Mouse (Mus musculus) forebrain, postnatal 0 days (tissue): ENCODE measurements around the gene Rsu1. TPM values are rescaled to one million over a fixed set of nuclear protein-coding genes. Genes with fewer than 3 reads are reported as not detected.
A peak's percentile ranks its signal among the peaks of the same experiment; 100 is the strongest.

Experiments
- ATAC-seq: fragments of 200-750 bp; cut with Nextera tagmentation; 2 replicates; pipeline ENCODE4 v1.8.0; 2017; ENCODE audit warnings: mild to moderate bottlenecking, moderate library complexity
- DNase-seq: peaks from one replicate; pipeline ENCODE4 v3.0.0-alpha.2; 2015
- H3K27ac ChIP-seq: fragments of 300-500 bp; sonication (generic); 2 replicates; pipeline ENCODE4 v1.5.1; 2014; ENCODE audit warnings: low read depth, mild to moderate bottlenecking, antibody characterized with exemption, low read length, moderate library complexity, mixed read lengths
- H3K27me3 ChIP-seq: fragments of 300-500 bp; sonication (generic); 2 replicates; pipeline ENCODE4 v1.6.1; 2014; ENCODE audit warnings: mild to moderate bottlenecking, low read length, mixed read lengths; ENCODE audit not compliant: insufficient read depth
- H3K36me3 ChIP-seq: fragments of 300-500 bp; sonication (generic); 2 replicates; pipeline ENCODE4 v1.6.1; 2014; ENCODE audit warnings: mild to moderate bottlenecking, moderate library complexity; ENCODE audit not compliant: insufficient read depth
- H3K4me1 ChIP-seq: fragments of 300-500 bp; sonication (generic); 2 replicates; pipeline ENCODE4 v1.6.1; 2014; ENCODE audit warnings: antibody characterized with exemption; ENCODE audit not compliant: insufficient read depth
- H3K4me2 ChIP-seq: fragments of 300-500 bp; sonication (generic); 2 replicates; pipeline ENCODE4 v1.6.1; 2014; ENCODE audit warnings: low read depth, mild to moderate bottlenecking, moderate library complexity
- H3K4me3 ChIP-seq: fragments of 300-500 bp; sonication (generic); 2 replicates; pipeline ENCODE4 v1.5.1; 2014; ENCODE audit warnings: low read depth, low read length, mixed read lengths
- H3K9ac ChIP-seq: fragments of 300-500 bp; sonication (generic); 2 replicates; pipeline ENCODE4 v1.6.1; 2014; ENCODE audit warnings: mild to moderate bottlenecking
- H3K9me3 ChIP-seq: fragments of 300-500 bp; sonication (generic); 2 replicates; pipeline ENCODE4 v1.6.1; 2016; ENCODE audit warnings: low read length
- CTCF ChIP-seq: sonication (generic); IDR thresholded peaks from 2 replicates; pipeline ENCODE4 v1.5.1; 2016; ENCODE audit warnings: antibody characterized with exemption, control low read depth, low read depth
- WGBS: fragments of 180-500 bp; shearing (Covaris S2); extraction: QIAGEN DNeasy Blood & Tissue Kit; methylation state at CpG from one replicate; pipeline ENCODE4 v1.1.7; 2014; 5-methylcytosine and 5-hydroxymethylcytosine counted together
- polyA plus RNA-seq: library from polyadenylated mRNA; unstranded; fragments of >200 nt; fragmentation: Nextera tagmentation; extraction: Ambion mirVana; gene quantifications from 2 replicates; pipeline ENCODE4 v1.2.1, GENCODE M21; 2015
- total RNA-seq: library from RNA; depleted of rRNA; stranded (reverse); fragments of >200 nt; gene quantifications from 2 replicates; pipeline ENCODE4 v1.2.3, GENCODE M21; 2014

The Rsu1 gene
- total and polyA plus RNA-seq, 2 experiments from 2014 or later: 58.3 to 73.8 TPM

DNA sequence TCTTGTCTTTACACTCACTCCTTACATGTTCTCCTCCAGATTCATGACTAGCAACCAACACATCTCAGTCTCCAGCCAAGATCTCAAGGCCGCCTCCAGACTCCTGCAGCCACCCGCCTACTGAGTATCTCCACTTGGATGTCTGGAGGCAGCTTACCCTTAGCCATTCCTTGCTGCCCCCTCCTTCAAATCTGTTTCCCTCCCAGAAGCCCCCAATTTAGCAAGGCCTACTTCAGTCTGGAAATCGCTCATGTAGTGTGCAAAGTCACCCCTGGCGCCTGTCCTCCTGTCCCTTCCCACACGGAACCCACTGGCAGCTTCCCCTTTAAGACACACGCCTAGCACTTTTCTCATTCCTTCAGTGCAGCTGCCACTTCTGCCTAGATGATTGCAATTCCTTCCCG, 167.4 kb downstream of the Rsu1 start:
- H3K4me3 ChIP-seq: no peak overlapping the region

DNA sequence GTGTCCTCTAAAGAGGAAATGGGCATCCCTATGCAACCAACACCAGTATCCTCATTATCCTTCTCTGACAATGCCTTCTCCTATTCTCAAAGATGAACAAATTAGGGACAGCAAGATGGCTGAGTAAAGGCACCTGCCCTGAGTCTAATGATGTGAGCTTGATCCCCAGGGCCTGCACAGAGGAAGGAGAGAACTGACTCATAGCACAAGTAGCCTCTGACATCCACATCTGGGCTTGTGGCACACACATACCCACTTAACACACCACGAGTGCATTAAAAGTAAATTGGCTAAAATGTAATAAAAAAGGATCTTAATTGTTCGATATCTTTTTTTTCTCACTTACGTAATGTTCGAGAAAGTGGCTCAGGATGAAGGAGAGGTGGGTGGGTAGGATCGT, 177.2 kb downstream of the Rsu1 start:
- Histone ChIP-seq H3K27ac (no peak overlapping the region), H3K9me3 (no peaks in the 10 kb centered on the region), H3K4me2 (no peak overlapping the region), H3K9ac (no peak overlapping the region), H3K4me3 (no peak overlapping the region), H3K4me1 (no peaks in the 10 kb centered on the region), H3K27me3 (no peaks in the 10 kb centered on the region), H3K36me3 (no peaks in the 10 kb centered on the region)
- TF ChIP-seq CTCF: no peak
- 95% methylated on average over 5 of the region's 5 CpGs for WGBS
- DNase-seq (no peak), ATAC-seq (no peak)

More for the DNA sequence above, 167.4 kb downstream of the Rsu1 start:
- WGBS: 77% methylated on average over 7 of the region's 7 CpGs
- H3K36me3 ChIP-seq: no peaks in the 10 kb centered on the region
- H3K27ac ChIP-seq: no peak overlapping the region
- no peak overlapping the region for H3K9ac ChIP-seq
- TF ChIP-seq CTCF: no peak
- no peaks in the 10 kb centered on the region for H3K27me3 ChIP-seq
- no peak for DNase-seq
- no peak for ATAC-seq
- no peak overlapping the region for H3K4me2 ChIP-seq
- no peaks in the 10 kb centered on the region for H3K4me1 ChIP-seq
- H3K9me3 ChIP-seq: no peaks in the 10 kb centered on the region

DNA sequence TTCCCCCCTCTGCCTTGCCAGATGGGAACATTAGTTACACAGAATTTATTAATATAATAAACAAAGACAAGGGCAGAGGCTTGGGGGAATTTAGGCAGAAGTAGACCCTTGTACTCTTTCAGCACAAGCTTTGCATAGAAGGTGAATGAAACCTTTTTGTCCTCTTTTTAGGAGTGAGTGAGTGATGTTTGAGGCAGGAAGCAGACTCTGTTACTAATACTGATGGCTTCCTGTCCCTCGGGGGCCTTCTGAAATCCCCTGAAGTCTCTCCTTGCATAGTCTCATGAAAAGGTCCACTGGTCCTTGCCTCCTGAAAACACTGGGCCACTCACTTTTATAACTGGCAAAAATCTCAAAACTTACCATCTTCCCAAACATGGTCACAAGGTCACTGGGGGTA, 177.6 kb downstream of the Rsu1 start:
- H3K4me2 ChIP-seq: no peak overlapping the region
- H3K4me3 ChIP-seq: no peak overlapping the region
- H3K27me3 ChIP-seq: no peaks in the 10 kb centered on the region
- no peaks in the 10 kb centered on the region for H3K4me1 ChIP-seq
- H3K27ac ChIP-seq: no peak overlapping the region
- no peaks in the 10 kb centered on the region for H3K36me3 ChIP-seq
- no peak overlapping the region for H3K9ac ChIP-seq
- ATAC-seq: no peak
- DNase-seq: no peak
- no peaks in the 10 kb centered on the region for H3K9me3 ChIP-seq
- 86% methylated on average over 1 of the region's 1 CpGs for WGBS
- TF ChIP-seq CTCF: no peak

DNA sequence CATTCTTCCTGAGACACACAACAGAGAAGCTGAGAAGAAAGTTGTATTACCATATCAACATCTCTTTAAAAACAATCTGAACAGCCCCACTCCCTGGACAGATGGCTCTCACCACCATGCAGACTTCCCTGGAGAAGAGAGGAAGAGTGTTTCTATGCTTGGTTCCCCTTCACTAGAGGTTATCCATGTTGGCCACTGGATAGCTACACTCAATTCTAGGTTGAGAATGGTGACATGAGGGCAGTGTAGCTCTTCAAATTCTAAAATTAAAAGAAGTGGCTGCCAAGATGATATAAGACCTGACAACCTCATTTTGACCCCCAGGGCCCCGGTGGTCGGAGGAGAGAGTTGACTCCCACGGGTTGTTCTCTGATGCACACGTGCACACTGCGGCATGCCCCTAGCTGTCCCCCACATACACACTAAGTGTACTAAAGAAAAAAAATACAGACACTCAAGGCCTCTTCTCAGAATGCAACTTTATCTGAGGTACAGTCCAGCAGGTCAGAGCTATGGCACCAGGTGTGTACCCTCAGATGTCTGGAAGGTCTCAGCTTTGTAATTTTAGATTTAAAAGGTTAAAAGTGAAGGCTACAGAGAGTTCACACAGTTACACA, 179.7 kb downstream of the Rsu1 start:
- WGBS: 98% methylated on average over 5 of the region's 5 CpGs
- ATAC-seq: no peak
- no peak for DNase-seq
- no peak for TF ChIP-seq CTCF
- H3K4me2 ChIP-seq: no peak overlapping the region
- H3K9me3 ChIP-seq: no peaks in the 10 kb centered on the region
- H3K27ac ChIP-seq: no peak overlapping the region
- no peaks in the 10 kb centered on the region for H3K27me3 ChIP-seq
- no peaks in the 10 kb centered on the region for H3K36me3 ChIP-seq
- no peak overlapping the region for H3K4me3 ChIP-seq
- H3K4me1 ChIP-seq: no peaks in the 10 kb centered on the region
- no peak overlapping the region for H3K9ac ChIP-seq

DNA sequence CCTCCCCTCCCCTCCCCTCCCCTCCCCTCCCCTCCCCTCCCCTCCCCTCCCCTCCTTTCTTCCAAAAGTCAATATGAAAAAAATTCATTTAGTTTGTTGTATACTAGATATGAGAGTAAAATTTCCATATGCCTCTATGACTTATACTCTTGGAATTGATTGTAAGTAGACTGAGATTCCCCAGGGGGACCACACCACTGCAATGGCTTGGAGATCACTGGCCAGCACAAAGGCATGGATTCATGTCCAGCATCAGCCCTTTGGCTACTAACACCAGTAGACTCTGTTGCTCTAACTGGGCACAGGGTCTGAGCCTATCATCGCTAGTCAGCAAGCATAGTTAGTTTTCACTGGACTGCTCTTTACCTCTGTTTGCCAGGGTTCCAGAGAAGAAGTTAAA, 180.4 kb downstream of the Rsu1 start:
- Histone ChIP-seq H3K27me3 (no peaks in the 10 kb centered on the region), H3K4me3 (no peak overlapping the region), H3K36me3 (no peaks in the 10 kb centered on the region), H3K9ac (no peak overlapping the region), H3K4me2 (no peak overlapping the region), H3K9me3 (no peaks in the 10 kb centered on the region), H3K27ac (no peak overlapping the region), H3K4me1 (no peaks in the 10 kb centered on the region)
- WGBS: 87% methylated on average over 1 of the region's 1 CpGs
- ATAC-seq (no peak), DNase-seq (no peak)
- no peak for TF ChIP-seq CTCF

DNA sequence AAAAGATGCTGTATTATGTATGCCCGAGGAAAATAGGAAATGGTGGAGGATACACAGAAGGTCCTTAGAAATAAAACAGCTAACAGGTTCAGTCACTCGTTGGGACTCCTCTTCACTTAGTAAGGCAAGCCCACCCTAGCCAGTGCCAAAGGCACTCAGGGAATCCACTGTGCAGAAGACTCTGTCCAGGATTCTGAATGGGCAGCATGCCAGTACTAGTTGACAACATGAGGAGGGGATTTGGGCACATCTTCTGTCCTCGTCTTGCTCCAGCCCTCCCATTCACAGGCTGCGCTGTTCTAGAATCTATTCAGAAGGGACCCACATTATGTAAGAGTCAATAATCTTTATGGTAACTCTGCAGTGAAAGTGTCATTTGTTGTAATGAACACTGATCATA, 181.4 kb downstream of the Rsu1 start:
- Histone ChIP-seq H3K4me3 (no peak overlapping the region), H3K9me3 (no peaks in the 10 kb centered on the region), H3K27me3 (no peaks in the 10 kb centered on the region), H3K27ac (no peak overlapping the region), H3K9ac (no peak overlapping the region), H3K4me1 (no peaks in the 10 kb centered on the region), H3K36me3 (no peaks in the 10 kb centered on the region), H3K4me2 (no peak overlapping the region)
- DNase-seq: no peak
- 53% methylated on average over 4 of the region's 4 CpGs for WGBS
- TF ChIP-seq CTCF: no peak
- ATAC-seq: peak; percentile 42

DNA sequence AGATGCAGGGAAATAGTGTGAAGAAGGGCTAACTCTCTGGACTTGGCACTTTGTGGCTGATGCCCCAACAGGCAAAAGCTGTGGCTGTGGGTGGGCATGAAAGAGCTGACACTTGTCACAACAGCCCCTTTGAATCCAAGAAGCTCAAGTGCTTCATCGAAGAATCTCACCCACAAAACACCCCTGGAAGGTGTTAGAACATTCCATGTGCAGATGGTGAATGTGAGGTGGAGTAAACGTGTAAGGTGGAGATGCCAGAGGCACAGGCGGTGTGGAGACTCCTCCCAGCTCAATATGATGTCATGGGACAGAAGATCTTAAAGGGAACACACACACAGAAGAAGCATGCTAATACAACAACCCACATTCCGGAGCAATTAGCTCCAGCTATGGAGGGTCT, 182.9 kb downstream of the Rsu1 start:
- no peak for TF ChIP-seq CTCF
- no peak overlapping the region for H3K9ac ChIP-seq
- no peak for DNase-seq

More for the DNA sequence above, 182.9 kb downstream of the Rsu1 start:
- Histone ChIP-seq H3K27me3 (no peaks in the 10 kb centered on the region), H3K4me1 (no peaks in the 10 kb centered on the region), H3K4me2 (no peak overlapping the region), H3K4me3 (no peak overlapping the region), H3K36me3 (no peaks in the 10 kb centered on the region), H3K9me3 (no peaks in the 10 kb centered on the region), H3K27ac (no peak overlapping the region)
- no peak for ATAC-seq
- WGBS: 59% methylated on average over 4 of the region's 4 CpGs
